Mouse (Mus musculus): ENCODE data around the gene Rac2.

Gene Rac2

GRCm38 (mm10) chr15:78588049-78588448, 15.5 kb upstream of the Rac2 start:
- no peak for DNase-seq

DNA sequence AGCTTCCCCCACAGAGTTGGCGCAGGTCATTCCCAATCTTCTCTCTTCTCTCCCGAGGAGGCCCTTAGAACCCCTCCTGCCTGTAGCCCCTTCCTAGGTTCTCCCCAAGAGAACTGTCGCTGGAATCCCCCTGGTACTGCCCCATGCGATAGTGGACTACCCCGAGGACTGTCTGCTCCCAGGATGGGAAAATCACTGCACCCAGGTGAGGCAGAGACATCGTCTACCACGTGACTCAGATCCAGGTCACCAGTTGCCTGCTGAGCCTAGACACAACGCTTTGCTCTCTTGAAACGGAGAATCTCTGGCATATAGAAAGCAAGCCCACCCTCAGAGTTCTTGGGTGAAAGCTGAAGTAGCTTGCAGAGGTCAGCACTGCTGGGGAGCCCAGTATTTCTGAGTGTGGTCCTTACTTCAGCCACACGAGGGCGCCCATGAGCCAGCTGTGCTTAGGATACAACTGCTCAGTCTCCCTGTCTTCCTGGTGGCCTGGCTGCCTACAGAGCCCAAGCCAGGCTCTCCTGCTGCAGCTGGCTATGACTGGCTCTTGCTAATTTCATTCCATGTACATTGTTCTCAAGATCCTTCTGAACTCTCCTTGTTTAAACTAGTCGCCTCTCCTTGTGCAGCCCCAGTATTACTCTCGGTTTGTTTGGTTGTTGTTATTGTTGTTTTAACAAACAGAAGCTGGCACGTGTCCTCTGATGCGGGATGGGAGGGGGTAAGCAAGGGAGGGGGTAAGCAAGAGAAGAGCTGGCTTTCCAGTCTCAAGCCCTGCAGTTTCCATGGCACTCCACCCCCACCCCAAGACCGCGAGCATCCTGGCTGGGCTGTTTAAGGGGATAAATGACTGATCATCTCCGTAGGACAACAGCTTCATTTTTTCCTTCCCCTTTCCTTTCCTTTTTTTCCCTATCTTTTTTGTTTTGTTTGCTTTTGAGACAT, 14.7 kb upstream of the Rac2 start:
- DNase-seq = peak; percentile 90

- no peak for DNase-seq
Measured at GRCm38 (mm10) chr15:78585404-78585803, 12.8 kb upstream of the Rac2 start.

DNA sequence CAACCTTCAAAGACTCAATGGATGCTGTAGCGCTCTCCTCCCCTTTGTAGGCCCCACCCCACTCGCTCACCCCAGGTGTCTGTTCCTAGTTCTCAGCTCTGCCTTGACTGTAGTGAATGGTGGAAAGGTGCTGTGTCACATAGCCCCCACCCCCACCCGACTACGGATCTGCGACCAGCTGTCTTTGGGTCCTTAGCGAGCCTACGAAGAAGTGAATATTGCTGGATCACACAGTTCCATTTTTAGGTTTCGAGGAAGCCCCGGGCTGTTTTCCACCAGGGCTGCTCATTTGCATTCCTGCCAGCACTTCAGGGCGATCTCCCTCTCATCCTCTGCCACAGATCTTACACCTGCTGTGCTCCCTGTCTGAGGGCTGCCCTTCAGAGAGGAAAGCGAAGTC, 10.8 kb upstream of the Rac2 start:
- DNase-seq = no peak

DNA sequence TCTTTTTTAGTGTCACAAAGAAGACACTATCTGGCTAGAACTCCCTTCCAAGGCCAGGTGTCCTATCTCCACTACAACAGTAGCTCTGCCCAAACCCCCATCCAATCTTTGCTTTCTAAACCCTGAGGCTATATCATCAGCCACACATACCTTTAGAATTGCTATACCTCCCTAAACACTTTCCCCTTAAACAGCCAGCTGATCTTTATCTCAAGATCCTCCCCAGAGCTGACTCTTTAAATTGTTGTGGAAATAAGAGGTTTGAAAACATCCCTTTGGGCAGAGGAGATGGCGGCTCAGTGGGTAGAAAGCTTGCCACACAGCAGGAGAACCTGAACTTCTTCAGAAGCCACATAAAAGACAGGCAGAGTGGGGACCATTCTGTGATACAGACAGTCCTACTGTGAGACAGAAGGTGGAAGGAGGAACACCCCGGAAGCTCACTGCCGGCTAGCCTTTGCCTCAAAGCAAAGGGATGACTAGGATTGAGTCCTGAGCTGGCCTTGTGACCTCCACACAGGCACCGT, 3.8 kb upstream of the Rac2 start:
- no peak for DNase-seq

DNA sequence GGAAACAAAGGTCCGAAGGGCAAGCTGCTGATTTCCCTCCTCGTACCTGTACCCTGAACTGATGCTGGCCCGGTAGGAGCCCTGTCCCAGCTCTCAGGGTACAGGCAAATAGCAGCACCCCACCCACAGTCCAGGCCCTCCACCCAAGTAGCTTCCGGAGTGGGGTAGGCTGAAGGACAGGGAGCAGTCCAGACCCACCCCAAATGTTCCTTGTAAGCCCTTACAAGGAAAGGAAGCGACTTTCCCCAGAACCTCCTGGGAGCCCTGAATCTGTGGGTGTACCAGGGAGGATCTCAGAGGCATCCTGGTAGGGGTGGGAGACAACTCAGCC, 348 bp downstream of the Rac2 start:
- DNase-seq = no peak

GRCm38 (mm10) chr15:78571554-78572269, 871 bp downstream of the Rac2 start:
- peak; percentile 68 for DNase-seq

DNA sequence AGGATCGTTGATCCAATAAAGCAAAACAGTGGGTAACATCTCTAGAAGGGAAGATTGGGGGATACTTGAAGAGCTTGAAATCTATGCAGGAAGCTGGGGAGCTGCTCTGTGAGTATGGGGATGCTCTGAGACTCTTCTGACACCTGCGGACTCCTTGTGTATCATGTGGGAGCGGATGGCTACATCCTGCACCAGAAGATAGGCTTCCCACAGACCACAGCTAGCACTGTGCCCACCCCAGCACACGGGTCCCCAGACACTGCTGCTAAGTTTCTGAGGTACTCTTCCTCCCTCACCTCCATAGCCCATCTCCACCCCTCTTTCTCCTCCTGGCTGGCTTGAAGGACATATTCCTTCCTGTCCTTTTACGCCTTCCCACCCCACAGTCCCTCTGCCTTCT, 2.4 kb downstream of the Rac2 start:
- DNase-seq = no peak

DNA sequence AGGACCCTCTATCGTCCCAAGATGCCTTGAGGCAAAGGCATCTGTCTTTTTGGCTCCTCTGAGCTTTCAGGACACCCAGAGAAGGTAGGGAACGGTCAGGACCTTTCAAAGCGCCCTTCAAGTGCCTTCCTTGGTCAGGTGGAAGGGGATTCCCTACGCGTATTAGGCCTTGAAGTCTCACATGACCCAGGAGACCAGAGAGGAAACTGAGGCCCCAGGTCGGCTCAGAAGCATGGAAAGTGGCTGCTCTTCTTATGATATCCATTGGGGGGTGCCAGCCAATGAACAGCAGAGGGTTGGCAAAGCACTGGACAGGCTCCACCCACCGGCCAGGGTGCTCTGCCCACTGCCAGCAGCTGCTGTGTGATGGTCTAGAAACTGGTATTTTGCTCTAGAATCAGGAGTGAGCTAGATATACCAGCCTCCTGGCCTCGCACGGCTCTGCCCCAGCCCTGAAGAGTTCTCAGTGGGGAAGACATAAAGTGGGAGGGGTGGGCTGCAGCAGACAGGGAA, 4.9 kb downstream of the Rac2 start:
- no peak for DNase-seq

- DNase-seq = no peak
Measured at GRCm38 (mm10) chr15:78564764-78565435, 7.7 kb downstream of the Rac2 start.

- DNase-seq = peak; percentile 55
Measured at GRCm38 (mm10) chr15:78563937-78564336, 8.6 kb downstream of the Rac2 start.

GRCm38 (mm10) chr15:78563344-78563743, 9.2 kb downstream of the Rac2 start:
- DNase-seq = no peak

GRCm38 (mm10) chr15:78559141-78559979, 13.2 kb downstream of the Rac2 start:
- no peak for DNase-seq

- DNase-seq = no peak
Measured at GRCm38 (mm10) chr15:78557693-78558535, 14.7 kb downstream of the Rac2 start.

- no peak for DNase-seq
Measured at GRCm38 (mm10) chr15:78554545-78555313, 17.9 kb downstream of the Rac2 start.

- DNase-seq = no peak
Measured at GRCm38 (mm10) chr15:78549189-78549734, 23.3 kb downstream of the Rac2 start.

DNA sequence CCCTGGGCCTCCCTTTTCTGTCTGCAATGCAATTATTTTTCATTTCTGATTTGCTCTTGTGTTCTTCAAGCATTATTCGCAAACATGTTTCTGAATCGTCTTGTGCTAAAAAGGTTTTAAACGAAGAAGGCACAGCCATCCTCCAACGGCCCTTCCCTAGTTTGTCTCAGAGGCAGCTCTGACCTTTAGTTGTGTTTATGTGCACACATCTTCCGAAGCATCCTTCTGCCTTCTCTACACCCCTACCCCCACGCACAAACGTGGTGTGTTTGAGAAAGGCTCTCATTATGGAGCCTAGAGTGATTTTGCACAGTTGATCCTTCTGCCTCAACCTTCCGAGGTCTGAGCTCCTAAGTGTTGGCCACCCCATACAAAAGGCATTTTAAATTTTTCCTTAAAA, 23.9 kb downstream of the Rac2 start:
- no peak for DNase-seq

DNA sequence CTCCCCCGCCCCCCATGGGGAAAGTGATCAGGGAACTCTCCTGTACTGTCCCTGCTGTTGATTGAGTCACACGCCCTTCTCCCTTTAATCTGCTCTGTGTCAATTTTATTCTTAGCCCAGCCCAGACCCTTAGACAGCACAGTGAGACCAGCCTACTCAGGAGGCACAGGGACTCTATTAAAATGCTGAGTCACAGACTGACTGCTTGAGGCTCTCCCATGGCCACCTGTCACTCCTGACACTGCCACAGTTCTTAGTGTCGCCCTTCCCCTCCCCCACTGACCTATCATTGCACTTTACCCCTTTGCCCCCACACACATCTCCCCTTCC, 24.3 kb downstream of the Rac2 start:
- peak; percentile 38 for DNase-seq

DNA sequence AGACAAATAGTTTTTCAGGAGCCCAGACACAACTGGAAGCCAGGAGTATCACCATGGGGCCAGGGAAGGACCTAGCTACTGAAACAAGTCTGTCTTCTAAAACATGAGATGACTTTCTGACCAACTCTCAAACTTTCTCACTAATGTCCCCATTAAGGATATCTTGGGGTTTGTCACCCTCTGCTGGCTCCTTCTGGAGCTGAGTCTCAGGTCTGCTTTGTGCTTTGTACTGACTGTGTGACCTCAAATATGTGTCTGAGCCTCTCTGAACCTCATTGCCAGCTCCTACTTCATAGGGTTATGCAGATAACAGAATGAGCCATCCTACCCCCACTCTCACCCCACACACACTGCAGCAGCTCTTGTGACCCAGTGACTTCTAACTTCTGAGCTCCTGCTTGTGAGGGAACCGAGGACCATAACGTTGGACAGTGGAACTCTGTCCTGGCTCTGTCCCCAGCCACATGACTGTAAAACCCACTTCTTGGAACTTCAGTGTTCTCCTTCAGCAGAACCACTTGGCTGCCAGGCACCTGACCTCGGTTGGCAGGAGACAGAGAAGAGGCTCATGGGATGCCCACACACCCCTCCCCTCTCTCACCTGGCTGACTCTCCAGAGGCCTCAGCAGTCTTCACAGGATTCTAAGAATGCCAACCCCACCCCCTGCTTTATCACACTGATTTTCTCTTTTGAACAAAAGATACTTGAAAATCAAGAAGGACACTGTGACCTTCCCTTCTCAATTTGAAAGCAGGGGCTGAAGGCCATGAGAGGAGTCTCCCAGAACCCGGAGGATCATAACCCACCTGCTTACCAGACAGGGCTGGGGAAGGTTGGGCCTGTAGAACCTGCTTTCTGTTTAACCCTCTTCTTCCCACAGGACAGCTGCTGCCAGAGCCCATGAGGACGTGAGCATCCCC, 24.9 kb downstream of the Rac2 start:
- DNase-seq = peak; percentile 85
